Mouse (Mus musculus) WW6 (cell line): ENCODE results near the gene Lrrc8b.
A peak's percentile ranks its signal among the peaks of the same experiment; 100 is the strongest.

Experiments
- DNase-seq: peaks from one replicate; pipeline ENCODE4 v3.0.0-alpha.2; 2013; ENCODE audit warnings: low read depth, low spot score

The Lrrc8b gene

GRCm38 (mm10) chr5:105517992-105518625 is 102.5 kb downstream of the Lrrc8b start:
- DNase-seq: no peak

GRCm38 (mm10) chr5:105518626-105519095 is 103.1 kb downstream of the Lrrc8b start:
- no peak for DNase-seq

DNA sequence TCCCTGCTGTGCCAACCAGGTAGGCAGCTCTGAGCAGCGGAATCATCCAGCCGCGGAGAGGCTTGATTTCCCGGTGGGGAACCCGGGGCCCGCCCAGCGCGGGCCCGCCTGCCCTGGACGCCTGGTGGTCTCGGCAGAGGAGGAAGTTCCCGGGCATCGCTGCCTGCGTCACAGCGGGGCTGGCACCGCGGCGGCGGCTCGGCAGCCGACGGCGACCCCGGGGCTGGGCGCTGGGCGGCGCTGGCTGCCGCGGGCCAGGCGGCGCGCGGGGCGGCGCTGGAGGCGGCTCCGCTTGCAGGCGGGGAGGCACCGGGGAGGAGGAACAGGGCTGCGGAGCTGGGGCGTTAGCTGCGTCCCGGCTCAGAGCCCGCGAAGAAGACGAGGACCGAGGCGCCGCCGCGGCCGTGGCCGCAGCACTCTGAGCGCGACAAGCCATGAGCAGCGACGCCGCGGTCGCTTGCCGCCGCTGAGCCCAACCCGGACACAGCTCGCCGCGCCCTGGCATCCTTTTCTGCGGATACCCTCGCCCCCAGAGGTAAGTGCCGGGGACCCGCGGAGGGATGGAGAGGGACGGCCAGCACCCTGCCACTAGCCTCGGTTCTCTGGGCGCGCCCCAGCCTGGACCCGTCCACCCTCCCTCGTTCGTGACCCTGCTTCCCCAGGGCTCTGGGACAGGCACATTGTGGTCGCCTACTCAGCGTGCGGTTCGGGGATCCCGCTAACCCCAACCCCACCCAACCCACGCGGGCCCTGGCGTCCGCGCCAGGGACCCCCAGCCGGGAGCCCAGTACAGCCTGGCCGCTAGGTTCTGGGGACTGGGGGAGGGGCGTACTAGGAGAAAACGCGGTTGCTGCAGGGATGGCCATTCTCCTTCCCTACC is 103.8 kb downstream of the Lrrc8b start, which contains the start of gene Lrrc8c:
TSS of gene Lrrc8c (plus strand) at position 293 of the 880 bp plus-strand sequence.
- DNase-seq: peak; percentile 42

DNA sequence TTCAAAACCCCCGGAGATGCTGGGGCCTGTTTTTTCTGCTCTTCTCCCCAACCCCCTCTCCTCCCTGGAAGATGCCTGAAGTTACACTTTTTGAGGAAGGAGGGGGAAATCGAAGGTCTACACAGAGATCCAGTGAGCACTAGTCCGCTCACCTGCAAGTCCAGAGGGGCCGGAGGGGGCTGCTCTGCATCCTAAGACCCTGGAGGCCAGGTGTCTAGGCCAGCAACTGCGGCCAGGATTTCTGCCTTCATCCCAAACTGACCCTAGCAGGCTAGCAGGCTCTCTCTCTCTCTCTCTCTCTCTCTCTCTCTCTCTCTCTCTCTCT is 104.4 kb downstream of the Lrrc8b start:
- no peak for DNase-seq

- DNase-seq: no peak
Observed at GRCm38 (mm10) chr5:105520442-105520965, 104.9 kb downstream of the Lrrc8b start.

- no peak for DNase-seq
Observed at GRCm38 (mm10) chr5:105523452-105523851, 107.9 kb downstream of the Lrrc8b start.

DNA sequence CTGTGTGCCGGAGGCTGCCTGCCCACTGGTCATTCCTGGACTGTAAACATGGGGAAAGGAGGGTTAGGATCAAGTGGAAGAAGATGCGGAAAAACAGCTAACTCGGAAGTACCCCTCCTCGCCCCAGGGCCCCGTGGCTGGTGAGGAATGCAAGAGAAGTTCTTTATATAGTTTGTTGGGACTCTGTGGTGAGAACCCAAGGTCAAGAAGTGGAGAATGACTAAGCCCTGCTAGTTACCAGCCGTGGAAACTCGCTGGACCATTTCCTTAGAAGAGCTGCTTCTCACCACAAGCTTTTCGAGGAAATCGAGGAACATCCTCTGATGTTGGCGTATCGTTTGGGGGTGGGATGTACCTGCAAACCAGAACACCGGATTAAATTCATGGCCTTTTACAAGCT is 109.4 kb downstream of the Lrrc8b start:
- no peak for DNase-seq

DNA sequence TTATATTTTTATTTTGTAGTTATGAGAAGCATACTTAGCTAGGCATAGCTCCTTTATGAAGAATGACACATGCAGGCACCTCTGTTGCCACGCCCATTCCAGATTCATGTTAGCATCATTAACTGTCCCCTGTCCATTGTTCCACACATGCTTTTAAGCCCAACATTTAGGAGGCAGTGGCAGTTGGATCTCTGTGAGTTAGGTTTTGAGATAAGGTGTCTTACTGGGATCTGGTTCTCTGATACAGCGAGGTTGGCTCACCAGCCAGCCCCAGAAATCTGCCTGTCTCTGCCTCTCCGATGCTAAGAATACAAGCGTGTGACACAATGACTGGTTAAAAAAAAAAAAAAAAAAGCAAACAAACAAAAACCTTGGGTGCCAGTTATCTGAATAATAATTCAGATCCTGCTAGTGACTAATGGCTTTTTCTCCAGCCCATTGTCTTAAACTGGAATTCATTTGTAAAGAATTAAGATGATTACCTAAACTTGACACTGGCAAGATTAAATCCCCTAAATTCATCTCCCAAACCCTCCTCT is 110.6 kb downstream of the Lrrc8b start:
- DNase-seq: no peak

GRCm38 (mm10) chr5:105526766-105527165 is 111.2 kb downstream of the Lrrc8b start:
- no peak for DNase-seq

DNA sequence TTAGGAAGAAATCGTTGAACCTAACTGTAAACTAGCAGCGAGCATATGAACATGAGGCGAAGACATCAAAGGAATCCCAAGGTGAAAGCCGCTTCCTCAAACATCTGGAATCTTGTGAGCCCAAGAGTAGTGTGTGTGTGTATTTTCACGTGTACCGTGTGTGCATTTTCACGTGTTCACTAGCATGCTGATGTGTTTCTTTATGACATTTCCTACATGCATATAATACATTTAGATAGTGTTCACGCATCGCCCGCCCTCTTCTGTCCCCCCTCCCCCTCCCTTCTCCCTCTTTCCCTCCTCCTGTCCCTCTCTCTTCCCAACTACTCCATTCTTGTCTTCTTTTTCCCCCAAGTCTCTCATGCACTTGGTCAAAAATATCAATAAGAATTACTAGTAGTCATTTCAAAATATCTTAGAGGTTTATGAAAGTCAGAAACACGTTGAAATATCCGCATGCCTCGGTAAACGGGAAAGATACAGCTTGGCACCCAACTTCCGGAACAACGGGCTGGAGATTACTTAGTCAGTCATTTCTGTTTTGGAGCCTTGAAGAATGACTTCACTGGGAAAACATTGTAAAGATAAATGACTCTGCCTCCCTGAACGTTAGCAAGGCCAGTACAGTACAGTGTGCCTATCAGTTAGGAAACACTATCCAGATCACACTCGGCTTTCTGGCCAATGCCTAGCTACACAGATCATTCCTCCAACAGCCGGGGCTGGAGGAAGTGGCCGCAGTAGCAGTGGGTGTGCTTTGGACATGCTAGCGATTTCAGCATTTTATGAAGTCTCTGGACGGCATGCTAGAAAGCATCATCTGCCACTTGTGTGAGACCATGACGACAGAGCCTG is 112.1 kb downstream of the Lrrc8b start:
- no peak for DNase-seq

GRCm38 (mm10) chr5:105530576-105530975 is 115.0 kb downstream of the Lrrc8b start:
- no peak for DNase-seq

GRCm38 (mm10) chr5:105535186-105535585 is 119.6 kb downstream of the Lrrc8b start:
- no peak for DNase-seq

DNA sequence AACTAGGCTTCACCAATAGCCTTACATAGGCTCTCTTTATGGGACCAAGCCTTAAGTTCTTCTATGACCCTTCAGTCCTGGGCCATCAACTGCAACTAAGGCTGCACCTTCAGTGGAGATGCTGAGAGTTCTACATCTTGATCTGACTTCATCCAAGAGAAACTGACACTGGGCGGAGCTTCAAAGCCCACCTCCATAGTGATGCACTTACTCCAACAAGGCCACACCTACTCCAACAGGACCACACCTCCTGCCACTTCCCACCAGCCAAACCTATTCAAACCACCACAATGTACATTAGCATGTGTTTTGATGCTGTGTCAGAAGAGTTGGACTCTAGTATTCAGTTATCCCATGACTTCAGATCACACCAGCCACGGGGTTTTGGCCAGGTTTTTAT is 120.6 kb downstream of the Lrrc8b start:
- DNase-seq: no peak

DNA sequence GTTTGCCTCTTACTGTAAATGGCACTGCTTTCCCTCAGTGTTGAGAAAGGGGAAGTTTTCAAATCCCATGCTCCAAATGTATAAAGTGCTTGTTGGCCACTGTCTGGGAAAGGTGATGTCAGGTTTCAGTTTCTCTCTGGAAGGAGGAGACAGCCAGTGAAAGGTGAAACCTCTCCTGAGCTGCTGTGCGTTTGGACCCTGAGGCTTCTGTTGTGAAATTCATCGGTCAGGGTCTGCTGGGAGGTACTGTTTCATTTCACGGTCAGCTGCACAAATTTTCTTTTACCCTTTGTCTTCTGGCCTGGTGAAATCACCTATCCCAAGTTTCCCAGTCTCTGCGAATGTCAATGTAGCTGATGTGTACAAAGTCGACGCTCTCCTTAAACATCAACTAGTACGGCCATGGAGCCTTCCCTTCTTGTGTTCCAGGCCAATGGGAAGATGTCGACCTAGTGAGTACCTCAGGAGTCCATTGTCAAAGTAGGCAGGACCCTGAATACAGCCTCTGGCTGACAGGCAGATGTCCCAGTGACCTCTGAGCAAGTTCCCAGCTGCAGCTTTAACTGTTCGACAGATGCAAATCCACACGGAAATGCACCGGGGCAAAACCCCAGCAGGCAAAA is 121.6 kb downstream of the Lrrc8b start:
- no peak for DNase-seq
